Mouse (Mus musculus) forebrain, embryonic 14.5 days (tissue): Measurements from ENCODE around the gene Oas1f. TPM values are rescaled to one million over a fixed set of nuclear protein-coding genes. Genes with fewer than 3 reads are reported as not detected.
A peak's percentile ranks its signal among the peaks of the same experiment; 100 is the strongest.
"Not testable (repeated sequence)": the region's sequence is repeated elsewhere in the genome, so short reads cannot be mapped to it uniquely, and the experiment has no call there.

Experiments
- ATAC-seq: fragments of 200-750 bp; cut with Nextera tagmentation; 2 replicates; pipeline ENCODE4 v1.8.0; 2017; ENCODE audit warnings: mild to moderate bottlenecking, moderate library complexity
- DNase-seq: peaks from one replicate; pipeline ENCODE4 v3.0.0-alpha.2; 2015; ENCODE audit warnings: low spot score
- H3K27ac ChIP-seq: fragments of 300-500 bp; sonication (generic); 2 replicates; pipeline ENCODE4 v1.5.1; 2014; ENCODE audit warnings: low read depth, mild to moderate bottlenecking, control low read depth, low read length, moderate library complexity
- H3K27me3 ChIP-seq: fragments of 300-500 bp; sonication (generic); replicated peaks from 2 replicates; pipeline ENCODE4 v1.6.1; 2014; ENCODE audit warnings: low read length, control low read depth, mixed read lengths; ENCODE audit not compliant: control insufficient read depth, insufficient read depth
- H3K36me3 ChIP-seq: fragments of 300-500 bp; sonication (generic); 2 replicates; pipeline ENCODE4 v1.6.1; 2014; ENCODE audit warnings: low read length, control low read depth; ENCODE audit not compliant: control insufficient read depth, insufficient read depth
- H3K4me1 ChIP-seq: fragments of 300-500 bp; sonication (generic); 2 replicates; pipeline ENCODE4 v1.6.1; 2014; ENCODE audit warnings: antibody characterized with exemption, low read length, control low read depth; ENCODE audit not compliant: control insufficient read depth, insufficient read depth
- H3K4me2 ChIP-seq: fragments of 300-500 bp; sonication (generic); 2 replicates; pipeline ENCODE4 v1.6.1; 2014; ENCODE audit warnings: mild to moderate bottlenecking, control low read depth, low read length
- H3K4me3 ChIP-seq: fragments of 300-500 bp; sonication (generic); 2 replicates; pipeline ENCODE4 v1.5.1; 2014; ENCODE audit warnings: low read depth, low read length, control low read depth
- H3K9ac ChIP-seq: fragments of 300-500 bp; sonication (generic); 2 replicates; pipeline ENCODE4 v1.6.1; 2014; ENCODE audit warnings: mild to moderate bottlenecking, low read length, control low read depth, moderate library complexity
- H3K9me3 ChIP-seq: fragments of 300-500 bp; sonication (generic); replicated peaks from 2 replicates; pipeline ENCODE4 v1.6.1; 2016; ENCODE audit warnings: low read length, control low read depth, mixed read lengths; ENCODE audit not compliant: control insufficient read depth
- WGBS: fragments of 180-500 bp; shearing (Covaris S2); extraction: QIAGEN DNeasy Blood & Tissue Kit; methylation state at CpG from one replicate; pipeline ENCODE4 v1.1.7; 2014; 5-methylcytosine and 5-hydroxymethylcytosine counted together
- polyA plus RNA-seq: library from polyadenylated mRNA; unstranded; fragments of >200 nt; fragmentation: Nextera tagmentation; extraction: Ambion mirVana; gene quantifications from 2 replicates; pipeline ENCODE4 v1.2.1, GENCODE M21; 2014

The Oas1f gene
- not detected in 2 replicates for polyA plus RNA-seq

DNA sequence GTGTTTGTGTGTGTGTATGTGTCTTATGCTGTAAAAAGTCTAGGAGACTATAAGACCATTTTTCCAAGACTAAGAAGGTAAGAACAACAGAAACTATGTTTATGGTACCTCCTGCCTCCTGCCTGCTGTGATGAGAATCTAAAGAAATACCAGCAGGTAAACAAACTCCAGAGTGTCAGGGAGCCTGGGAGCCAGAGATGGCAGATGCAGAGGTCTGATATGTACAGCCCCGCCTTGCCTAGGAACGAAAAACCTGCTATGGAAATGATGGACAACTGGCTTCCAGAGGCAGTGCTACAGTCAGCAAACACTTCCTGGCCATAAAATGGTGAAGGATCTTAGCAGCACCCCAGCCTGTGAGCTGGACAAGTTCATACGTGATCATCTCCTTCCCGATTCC, at the start of gene Oas1f:
Oas1f (plus strand) TSS at position 301 of the 400 bp plus-strand sequence.
- no peak within 1 kb of the TSS for H3K9ac ChIP-seq
- no peak within 1 kb of the TSS for H3K27ac ChIP-seq
- H3K9me3 ChIP-seq: no peaks in the 10 kb centered on the region
- no peak for ATAC-seq
- 79% methylated on average over 4 of the region's 4 CpGs for WGBS
- no peaks in the 10 kb centered on the region for H3K36me3 ChIP-seq
- H3K4me3 ChIP-seq: no peak within 1 kb of the TSS
- DNase-seq: no peak
- H3K4me1 ChIP-seq: no peaks in the 10 kb centered on the region
- no peaks in the 10 kb centered on the region for H3K27me3 ChIP-seq
- no peak within 1 kb of the TSS for H3K4me2 ChIP-seq

- not testable (repeated sequence) for H3K27me3 ChIP-seq, H3K4me1 ChIP-seq, DNase-seq, H3K9ac ChIP-seq, H3K4me2 ChIP-seq, ATAC-seq, H3K4me3 ChIP-seq, H3K9me3 ChIP-seq, H3K36me3 ChIP-seq, H3K27ac ChIP-seq
- WGBS: 76% methylated on average over 5 of the region's 5 CpGs
These were observed 49.0 kb upstream of the Oas1f start for GRCm38 (mm10) chr5:120798147-120798546.

DNA sequence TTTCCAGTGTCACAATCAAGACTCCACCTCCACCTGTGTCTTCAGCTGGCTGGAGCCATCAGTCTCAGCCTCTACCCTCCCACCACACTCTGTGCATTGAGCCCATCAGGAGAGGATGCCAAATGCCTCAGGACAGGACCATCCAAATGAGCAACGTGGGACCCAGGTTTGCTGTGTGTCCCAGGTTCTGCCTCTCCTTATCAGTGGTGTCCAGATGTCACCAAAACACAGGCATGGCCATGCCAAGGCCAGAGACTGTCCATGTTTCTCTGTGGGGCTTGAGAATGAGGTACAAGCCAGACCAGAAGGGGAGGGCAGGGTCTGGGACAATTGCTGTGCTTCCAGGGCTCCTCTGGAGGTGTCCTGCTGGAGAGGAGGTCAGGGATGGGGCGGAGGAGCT, 48.2 kb upstream of the Oas1f start:
- H3K9me3 ChIP-seq, H3K9ac ChIP-seq, H3K4me2 ChIP-seq, H3K27me3 ChIP-seq, H3K4me3 ChIP-seq, H3K4me1 ChIP-seq, H3K36me3 ChIP-seq, ATAC-seq, H3K27ac ChIP-seq, DNase-seq: not testable (repeated sequence)
- WGBS: 69% methylated on average over 2 of the region's 2 CpGs

GRCm38 (mm10) chr5:120803596-120803995, 43.6 kb upstream of the Oas1f start:
- ATAC-seq (no peak), DNase-seq (no peak)
- no peaks in the 10 kb centered on the region for H3K4me1 ChIP-seq
- H3K9ac ChIP-seq: no peak overlapping the region
- H3K27ac ChIP-seq: no peak overlapping the region
- H3K4me2 ChIP-seq: no peak overlapping the region
- H3K9me3 ChIP-seq: no peaks in the 10 kb centered on the region
- H3K36me3 ChIP-seq: no peaks in the 10 kb centered on the region
- 69% methylated on average over 2 of the region's 2 CpGs for WGBS
- H3K4me3 ChIP-seq: no peak overlapping the region
- no peaks in the 10 kb centered on the region for H3K27me3 ChIP-seq

- no peak overlapping the region for H3K4me2 ChIP-seq
- no peaks in the 10 kb centered on the region for H3K27me3 ChIP-seq
- H3K4me3 ChIP-seq: no peak overlapping the region
- ATAC-seq (no peak), DNase-seq (peak; percentile 61)
- no peaks in the 10 kb centered on the region for H3K4me1 ChIP-seq
- no peak overlapping the region for H3K27ac ChIP-seq
- H3K9me3 ChIP-seq: no peaks in the 10 kb centered on the region
- no peaks in the 10 kb centered on the region for H3K36me3 ChIP-seq
- H3K9ac ChIP-seq: no peak overlapping the region
- 92% methylated on average over 1 of the region's 1 CpGs for WGBS
These were observed 40.7 kb upstream of the Oas1f start for GRCm38 (mm10) chr5:120806458-120806857.

DNA sequence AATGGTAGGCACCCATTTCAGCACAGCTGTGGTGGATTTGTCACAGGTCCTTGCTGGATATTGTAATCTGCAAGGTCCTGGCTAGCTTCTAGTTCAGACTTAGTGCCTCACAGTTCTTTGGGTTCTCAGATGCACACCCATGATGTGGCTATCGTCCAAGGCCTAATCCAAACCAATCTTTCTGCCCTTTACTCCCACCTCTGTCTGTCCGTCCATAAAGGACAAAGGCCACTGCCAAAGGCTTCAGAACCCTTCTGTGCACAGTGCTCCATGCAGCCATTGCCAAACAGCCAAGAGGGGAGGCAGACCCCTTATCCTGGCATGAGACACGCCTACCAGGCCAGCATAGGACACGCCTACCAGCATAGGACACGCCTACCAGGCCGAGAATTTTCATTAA, 38.0 kb upstream of the Oas1f start:
- Histone ChIP-seq H3K9me3 (no peaks in the 10 kb centered on the region), H3K4me1 (peaks cover 5% of the 10 kb centered on the region; the same call in 1 of the 2 replicates), H3K9ac (no peak overlapping the region), H3K36me3 (no peaks in the 10 kb centered on the region), H3K4me2 (no peak overlapping the region), H3K27me3 (no peaks in the 10 kb centered on the region), H3K27ac (no peak overlapping the region), H3K4me3 (no peak overlapping the region)
- no peak for ATAC-seq
- no peak for DNase-seq
- 31% methylated on average over 6 of the region's 6 CpGs for WGBS

DNA sequence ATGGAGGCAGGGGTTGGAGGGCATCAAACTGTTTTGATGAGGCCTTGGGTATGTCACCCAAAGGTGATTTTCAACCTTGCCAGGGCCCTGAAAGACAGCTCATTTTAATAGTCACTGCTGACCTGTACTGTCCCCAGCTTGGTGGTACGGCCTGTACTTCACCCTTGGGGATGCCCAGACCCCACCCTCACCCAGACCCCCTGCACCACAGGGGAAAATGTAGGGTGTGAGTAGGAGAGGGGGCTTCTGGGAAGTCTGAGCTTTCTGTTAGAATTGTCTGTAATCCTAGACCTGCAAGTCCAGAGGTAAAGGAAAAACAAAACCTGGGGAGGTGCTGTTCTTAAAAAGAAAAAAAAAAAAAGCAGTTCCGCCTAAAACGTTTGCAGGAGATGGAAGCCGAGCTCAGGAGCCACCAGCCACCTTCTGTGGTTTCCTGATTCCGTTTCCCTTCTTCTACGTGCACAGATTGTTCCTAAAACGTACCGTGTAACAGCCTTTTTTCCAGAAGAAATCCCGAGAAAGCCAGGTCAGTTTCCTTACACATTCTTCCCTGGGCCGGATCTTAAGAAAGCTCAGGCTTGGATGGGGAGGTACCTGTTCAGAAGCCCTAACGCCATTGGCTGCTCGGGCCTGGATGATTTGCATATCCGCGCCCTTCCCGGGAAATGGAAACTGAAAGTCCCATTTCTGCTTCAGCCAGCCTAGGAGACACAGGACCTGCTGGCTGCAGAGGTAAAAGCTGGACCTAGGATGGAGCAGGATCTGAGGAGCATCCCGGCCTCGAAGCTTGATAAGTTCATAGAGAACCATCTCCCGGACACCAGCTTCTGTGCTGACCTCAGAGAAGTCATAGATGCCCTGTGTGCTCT, 35.0 kb upstream of the Oas1f start, which contains the start of gene Oas1c:
Oas1c (minus strand) TSS at position 564 of the 869 bp plus-strand sequence.
- H3K9me3 ChIP-seq: no peaks in the 10 kb centered on the region
- ATAC-seq: peak; percentile 84
- H3K36me3 ChIP-seq: no peaks in the 10 kb centered on the region
- H3K27me3 ChIP-seq: no peaks in the 10 kb centered on the region
- H3K4me1 ChIP-seq: peaks cover 5% of the 10 kb centered on the region; the same call in 1 of the 2 replicates
- H3K9ac ChIP-seq: peak within 1 kb of the TSS; percentile 52
- no peak within 1 kb of the TSS for H3K27ac ChIP-seq
- 6% methylated on average over 18 of the region's 18 CpGs for WGBS
- DNase-seq: peak; percentile 88
- peak within 1 kb of the TSS; percentile 48 for H3K4me2 ChIP-seq
- peak within 1 kb of the TSS; percentile 21 for H3K4me3 ChIP-seq

DNA sequence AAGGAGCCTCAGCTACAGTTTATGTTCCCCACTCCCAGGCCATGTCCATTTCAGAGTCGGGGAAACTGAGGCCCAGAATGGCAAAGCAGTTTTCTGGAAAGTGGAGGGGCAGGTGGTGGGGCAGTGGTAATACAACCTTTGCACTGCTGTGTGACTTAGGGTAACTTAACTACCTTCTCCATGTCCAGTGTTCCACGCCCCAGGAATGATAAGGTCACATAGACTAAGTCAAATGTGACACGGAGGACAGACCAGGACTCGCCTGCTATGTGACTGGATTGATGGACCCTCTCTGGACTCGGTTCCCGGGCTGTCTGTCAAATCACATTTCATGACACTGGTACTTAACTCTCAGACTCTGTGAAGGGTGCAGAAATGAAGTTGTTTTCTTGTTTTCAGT, 34.1 kb upstream of the Oas1f start:
- H3K4me3 ChIP-seq: peak overlapping the region; percentile 21; the same call in 1 of the 2 replicates

GRCm38 (mm10) chr5:120815949-120816348, 31.2 kb upstream of the Oas1f start:
- H3K4me2 ChIP-seq: no peak overlapping the region

More for the DNA sequence above, 34.1 kb upstream of the Oas1f start:
- Histone ChIP-seq H3K27me3 (no peaks in the 10 kb centered on the region), H3K4me1 (peaks cover 5% of the 10 kb centered on the region; the same call in 1 of the 2 replicates), H3K9ac (no peak overlapping the region; the same call in 1 of the 2 replicates), H3K27ac (no peak overlapping the region), H3K9me3 (no peaks in the 10 kb centered on the region), H3K4me2 (peak overlapping the region; percentile 48), H3K36me3 (no peaks in the 10 kb centered on the region)
- DNase-seq (no peak), ATAC-seq (no peak)
- 83% methylated on average over 6 of the region's 6 CpGs for WGBS

More at GRCm38 (mm10) chr5:120815949-120816348, 31.2 kb upstream of the Oas1f start:
- H3K9me3 ChIP-seq: no peaks in the 10 kb centered on the region; the same call in 1 of the 2 replicates
- DNase-seq (no peak), ATAC-seq (no peak)
- peaks cover 5% of the 10 kb centered on the region; the same call in 1 of the 2 replicates for H3K4me1 ChIP-seq
- no peaks in the 10 kb centered on the region for H3K36me3 ChIP-seq
- H3K27me3 ChIP-seq: no peaks in the 10 kb centered on the region
- no peak overlapping the region for H3K4me3 ChIP-seq
- WGBS: 68% methylated on average over 3 of the region's 3 CpGs
- no peak overlapping the region for H3K27ac ChIP-seq
- H3K9ac ChIP-seq: no peak overlapping the region
